Mouse (Mus musculus) urinary bladder, adult 2 months (tissue): Measurements from ENCODE around the gene Ust. TPM values are rescaled to one million over a fixed set of nuclear protein-coding genes. Genes with fewer than 3 reads are reported as not detected.

Experiments
- DNase-seq: peaks from one replicate; pipeline ENCODE4 v3.0.0; 2022; ENCODE audit warnings: low spot score
- polyA plus RNA-seq: library from polyadenylated mRNA; depleted of rRNA; stranded (reverse); fragments of >200 nt; gene quantifications from 2 replicates; pipeline ENCODE4 v1.2.3, GENCODE M21; 2012

The Ust gene
- polyA plus RNA-seq, 1 experiment, result 5.7 TPM

- DNase-seq, result no peak
Measured at GRCm38 (mm10) chr10:8428787-8429778, 89.5 kb downstream of the Ust start.

DNA sequence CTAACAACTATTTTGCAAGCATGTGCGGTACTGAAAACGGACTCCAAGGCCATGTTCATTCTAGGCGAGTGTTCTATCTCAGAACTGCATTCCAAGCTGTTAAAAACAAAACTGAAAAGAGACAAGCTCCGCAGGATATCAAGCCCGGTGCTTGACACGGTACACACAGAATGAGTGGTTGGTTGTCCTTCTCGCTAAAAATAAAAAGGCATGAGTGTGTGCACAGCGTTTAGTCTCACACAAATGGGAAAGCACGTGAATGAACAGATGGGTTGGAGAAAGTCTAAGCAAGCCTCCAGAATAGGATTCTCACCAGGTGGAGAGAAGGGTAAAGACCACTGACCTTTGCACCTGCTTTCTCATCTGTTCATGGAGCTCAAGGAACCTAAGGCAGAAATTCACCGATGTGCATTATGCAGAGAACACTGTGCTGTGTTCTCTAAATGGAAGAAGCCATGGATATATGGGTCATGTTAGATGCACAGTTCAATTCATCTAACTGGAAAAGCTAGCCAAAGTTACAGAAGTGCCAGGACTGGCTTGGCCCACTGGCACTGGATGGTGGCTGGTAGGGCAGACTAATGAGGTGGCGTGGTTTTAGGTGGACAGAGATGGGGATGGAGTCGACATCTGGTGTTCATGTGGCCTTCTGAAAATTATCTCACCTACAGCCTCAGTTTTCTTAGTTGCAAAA lies 90.8 kb downstream of the Ust start:
- no peak for DNase-seq

DNA sequence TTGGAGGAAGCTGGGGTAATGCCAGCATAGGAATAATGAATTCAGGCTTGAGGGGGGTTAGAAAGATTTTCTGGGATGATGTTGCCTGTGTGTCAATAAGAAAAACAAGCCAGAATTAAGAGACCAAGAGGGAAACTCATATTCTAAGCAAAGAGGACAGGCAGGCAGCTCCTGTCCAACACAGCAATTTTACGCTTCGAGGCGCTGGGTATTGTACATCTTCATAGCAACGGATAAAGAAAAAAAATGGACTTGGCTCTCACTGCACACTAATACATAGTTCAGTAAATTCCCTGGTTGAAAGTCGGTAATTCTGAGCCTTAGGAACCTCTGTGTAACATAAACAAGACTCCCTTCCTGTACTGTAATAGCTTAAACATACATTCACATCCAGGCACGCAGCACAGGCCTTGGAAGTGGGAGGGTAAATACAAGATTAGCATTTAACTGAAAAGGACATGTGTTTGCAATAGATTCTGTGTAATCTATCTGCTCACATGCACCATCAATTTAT lies 99.1 kb downstream of the Ust start:
- no peak for DNase-seq

- no peak for DNase-seq
Measured at GRCm38 (mm10) chr10:8415474-8415873, 103.2 kb downstream of the Ust start.

- no peak for DNase-seq
Measured at GRCm38 (mm10) chr10:8415036-8415435, 103.6 kb downstream of the Ust start.

DNA sequence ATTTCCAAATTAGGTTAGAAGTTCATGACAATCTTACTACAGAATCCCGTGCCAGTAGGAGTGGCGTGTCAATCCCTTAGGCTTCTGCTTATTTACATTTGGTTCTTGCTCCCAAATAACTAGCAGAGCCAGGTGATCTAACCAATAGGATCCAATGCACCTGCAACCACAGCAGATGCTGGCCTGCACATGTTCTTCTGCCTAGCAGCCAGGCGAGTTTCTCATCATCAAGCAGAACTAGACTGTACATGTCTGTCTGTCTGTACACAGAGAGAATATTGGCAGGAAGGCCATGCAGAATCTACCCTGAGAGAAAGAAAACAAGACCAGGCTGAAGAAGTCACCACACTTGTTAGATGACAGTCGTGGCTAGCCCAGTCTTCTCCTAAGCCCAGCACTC lies 113.5 kb downstream of the Ust start:
- DNase-seq, result no peak

GRCm38 (mm10) chr10:8392226-8392625 lies 126.4 kb downstream of the Ust start:
- no peak for DNase-seq

DNA sequence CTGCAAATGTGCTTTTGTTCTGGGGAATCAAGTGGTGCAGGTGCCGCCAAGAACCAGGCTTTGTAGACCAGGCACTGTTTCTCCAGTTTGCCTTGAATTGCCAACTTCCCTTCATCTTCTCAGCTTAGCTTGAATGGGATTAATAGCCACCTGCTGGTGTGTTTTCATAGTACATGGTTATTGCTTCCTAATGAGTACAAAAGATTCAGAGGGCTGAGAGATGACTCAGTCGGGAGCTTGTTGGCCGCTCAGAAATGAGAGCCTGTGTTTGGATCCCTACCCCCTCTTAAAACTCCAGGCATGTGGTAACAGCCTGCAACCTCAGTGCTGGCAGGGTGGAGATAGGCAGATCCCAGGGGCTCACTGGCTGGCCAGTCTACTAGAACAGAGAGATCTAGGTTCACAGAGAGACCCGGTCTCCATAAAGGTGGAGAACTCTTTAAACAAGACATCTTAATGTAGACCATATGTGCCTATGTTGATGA lies 127.3 kb downstream of the Ust start:
- no peak for DNase-seq

GRCm38 (mm10) chr10:8388239-8388638 lies 130.4 kb downstream of the Ust start:
- no peak for DNase-seq

GRCm38 (mm10) chr10:8369894-8370500 lies 148.6 kb downstream of the Ust start:
- DNase-seq, result no peak

DNA sequence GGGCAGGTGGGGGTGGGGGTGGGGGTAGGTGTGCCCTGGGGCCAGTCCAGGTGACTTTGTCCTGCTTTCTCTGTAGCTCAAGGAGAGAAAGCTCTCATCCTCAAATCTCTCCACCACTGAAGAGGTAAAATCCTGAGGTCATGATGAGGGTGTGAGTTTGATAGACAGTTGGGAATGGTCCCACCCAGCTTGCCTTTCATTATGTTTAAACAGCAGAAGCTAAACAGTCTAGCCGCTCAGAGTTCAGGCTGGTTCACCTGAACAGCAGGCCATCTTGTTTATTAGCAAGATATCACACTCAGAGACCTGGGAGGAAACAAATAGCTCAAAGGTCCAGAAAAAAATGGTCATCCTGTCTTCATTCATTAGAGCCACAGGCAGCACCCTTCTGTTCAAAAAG lies 152.8 kb downstream of the Ust start:
- DNase-seq, result no peak

GRCm38 (mm10) chr10:8364182-8364581 lies 154.4 kb downstream of the Ust start:
- no peak for DNase-seq

GRCm38 (mm10) chr10:8363281-8363680 lies 155.3 kb downstream of the Ust start:
- no peak for DNase-seq

DNA sequence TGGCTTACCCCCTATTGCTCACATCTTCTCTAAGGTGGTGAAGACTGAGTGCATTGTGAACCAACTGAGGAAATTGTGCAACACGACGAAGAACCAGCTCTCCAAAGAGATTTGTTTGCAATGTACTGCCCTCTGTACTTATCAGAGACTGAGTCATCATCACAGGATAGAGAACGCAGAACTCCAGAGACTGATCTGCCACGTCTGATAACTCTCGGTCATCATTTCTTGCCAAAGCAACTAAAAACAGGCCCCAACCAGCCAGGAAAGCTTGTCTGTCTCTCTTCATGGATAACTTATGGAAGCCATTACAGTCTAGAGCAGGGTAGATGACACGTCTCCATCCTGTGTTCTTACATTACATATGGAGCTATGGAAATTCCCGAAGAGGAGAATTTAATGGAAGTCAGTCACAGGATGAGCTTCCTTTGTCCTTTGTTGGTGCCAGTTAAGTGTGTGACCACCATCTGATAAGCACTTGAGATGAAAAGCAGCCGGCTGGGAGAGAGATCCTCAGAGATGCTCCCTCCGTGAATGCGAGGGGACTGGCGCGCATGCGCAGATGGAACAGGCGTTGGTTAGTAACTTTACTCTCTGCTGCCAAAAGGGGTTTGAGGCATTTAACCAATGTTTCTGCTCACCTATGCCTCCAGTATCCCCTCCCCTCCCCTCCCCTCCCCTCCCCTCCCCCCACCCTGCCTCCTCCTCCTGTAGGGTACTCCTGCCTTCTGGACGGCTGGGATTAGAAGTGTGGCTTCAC lies 160.2 kb downstream of the Ust start:
- DNase-seq, result no peak

GRCm38 (mm10) chr10:8353534-8353933 lies 165.1 kb downstream of the Ust start:
- DNase-seq, result no peak

GRCm38 (mm10) chr10:8350626-8351025 lies 168.0 kb downstream of the Ust start:
- no peak for DNase-seq

GRCm38 (mm10) chr10:8347497-8347896 lies 171.1 kb downstream of the Ust start:
- no peak for DNase-seq

DNA sequence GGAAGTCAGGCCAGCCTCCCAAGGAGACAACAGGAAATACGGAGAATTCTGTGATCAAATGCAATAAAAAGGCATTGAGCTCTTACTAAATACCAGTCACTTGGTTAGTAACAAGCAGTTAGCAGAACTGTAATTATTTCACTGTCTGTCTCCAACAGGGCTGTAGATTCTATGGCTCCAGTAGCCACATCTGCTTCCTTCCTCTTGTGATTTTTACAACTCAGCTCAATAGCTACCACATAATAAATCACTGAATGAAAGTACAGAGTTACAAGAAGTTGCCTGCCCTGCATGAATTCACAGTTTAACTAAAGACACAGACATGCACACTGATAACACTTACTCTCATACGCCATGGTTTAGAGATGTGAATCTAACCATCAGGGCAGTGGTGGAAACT lies 176.1 kb downstream of the Ust start:
- no peak for DNase-seq

- DNase-seq, result no peak
Measured at GRCm38 (mm10) chr10:8339645-8340428, 178.8 kb downstream of the Ust start.

- DNase-seq, result no peak
Measured at GRCm38 (mm10) chr10:8336601-8337000, 182.0 kb downstream of the Ust start.

DNA sequence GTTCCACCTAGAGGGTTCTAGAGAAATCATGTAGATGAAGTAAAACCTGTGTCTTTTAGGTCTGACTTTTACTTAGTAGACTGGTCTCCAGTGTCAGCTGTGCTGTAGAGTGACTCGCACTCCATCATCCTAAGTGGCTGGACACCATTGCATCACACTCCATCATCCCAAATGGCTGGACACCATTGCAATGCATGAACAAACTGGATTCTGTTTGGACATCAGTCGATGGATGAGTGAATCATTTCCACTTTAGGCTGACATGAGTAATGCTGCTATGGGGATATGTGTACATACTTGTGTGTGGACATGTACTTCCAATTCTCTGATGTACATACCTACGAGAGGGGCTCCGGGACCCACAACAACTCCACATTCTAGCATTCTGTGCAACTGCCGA lies 187.7 kb downstream of the Ust start:
- DNase-seq, result no peak
